Mouse (Mus musculus) liver, postnatal 0 days (tissue): Measurements from ENCODE around the gene Trim2. TPM values are rescaled to one million over a fixed set of nuclear protein-coding genes. Genes with fewer than 3 reads are reported as not detected.
A peak's percentile ranks its signal among the peaks of the same experiment; 100 is the strongest.

ENCODE experiments used
- ATAC-seq: fragments of 200-750 bp; cut with Nextera tagmentation; 2 replicates; pipeline ENCODE4 v1.8.0; 2017; ENCODE audit warnings: mild to moderate bottlenecking, moderate library complexity
- DNase-seq: peaks from one replicate; pipeline ENCODE4 v3.0.0-alpha.2; 2016
- H3K27ac ChIP-seq: fragments of 300-500 bp; sonication (generic); 2 replicates; pipeline ENCODE4 v1.5.1; 2014; ENCODE audit warnings: antibody characterized with exemption, moderate library complexity, mild to moderate bottlenecking, low read depth
- H3K27me3 ChIP-seq: fragments of 300-500 bp; sonication (generic); 2 replicates; pipeline ENCODE4 v1.6.1; 2014; ENCODE audit warnings: low read length, control low read depth, mixed read lengths; ENCODE audit not compliant: insufficient read depth
- H3K36me3 ChIP-seq: fragments of 300-500 bp; sonication (generic); replicated peaks from 2 replicates; pipeline ENCODE4 v1.6.1; 2014; ENCODE audit warnings: mild to moderate bottlenecking, control low read depth, low read length, moderate library complexity, mixed read lengths; ENCODE audit not compliant: insufficient read depth
- H3K4me1 ChIP-seq: fragments of 300-500 bp; sonication (generic); 2 replicates; pipeline ENCODE4 v1.6.1; 2014; ENCODE audit warnings: antibody characterized with exemption, mild to moderate bottlenecking, control low read depth; ENCODE audit not compliant: insufficient read depth
- H3K4me2 ChIP-seq: fragments of 300-500 bp; sonication (generic); 2 replicates; pipeline ENCODE4 v1.6.1; 2014; ENCODE audit warnings: low read depth, mild to moderate bottlenecking, low read length, moderate library complexity, mixed read lengths
- H3K4me3 ChIP-seq: fragments of 300-500 bp; sonication (generic); 2 replicates; pipeline ENCODE4 v1.5.1; 2014; ENCODE audit warnings: low read depth, low read length
- H3K9ac ChIP-seq: fragments of 300-500 bp; sonication (generic); replicated peaks from 2 replicates; pipeline ENCODE4 v1.6.1; 2014; ENCODE audit warnings: mild to moderate bottlenecking, moderate library complexity
- H3K9me3 ChIP-seq: fragments of 300-500 bp; sonication (generic); 2 replicates; pipeline ENCODE4 v1.6.1; 2016; ENCODE audit warnings: mild to moderate bottlenecking, control low read depth, low read length, mixed read lengths
- CTCF ChIP-seq: sonication (generic); IDR thresholded peaks from 2 replicates; pipeline ENCODE4 v1.5.1; 2016; ENCODE audit warnings: antibody characterized with exemption, low read depth
- EP300 ChIP-seq: IDR thresholded peaks from 2 replicates; pipeline ENCODE4 v1.6.1; 2016; ENCODE audit warnings: antibody characterized with exemption, low read depth, mild to moderate bottlenecking
- WGBS: fragments of 180-500 bp; shearing (Covaris S2); extraction: QIAGEN DNeasy Blood & Tissue Kit; methylation state at CpG from one replicate; pipeline ENCODE4 v1.1.7; 2014; ENCODE audit not compliant: insufficient replicate concordance; 5-methylcytosine and 5-hydroxymethylcytosine counted together
- polyA plus RNA-seq: library from polyadenylated mRNA; unstranded; fragments of >200 nt; fragmentation: Nextera tagmentation; extraction: Ambion mirVana; gene quantifications from 2 replicates; pipeline ENCODE4 v1.2.1, GENCODE M21; 2015

The Trim2 gene
- polyA plus RNA-seq, 1 experiment from 2014 or later: 2.7 TPM

- DNase-seq (no peak), ATAC-seq (no peak)
- H3K9ac ChIP-seq: no peak overlapping the region
- H3K27ac ChIP-seq: no peak overlapping the region
- peaks cover 8% of the 10 kb centered on the region for H3K4me1 ChIP-seq
- 70% methylated on average over 3 of the region's 3 CpGs for WGBS
- no peak overlapping the region for H3K4me2 ChIP-seq
- H3K27me3 ChIP-seq: no peaks in the 10 kb centered on the region
- TF ChIP-seq EP300 (no peak), CTCF (no peak)
- no peaks in the 10 kb centered on the region for H3K9me3 ChIP-seq
- H3K36me3 ChIP-seq: no peaks in the 10 kb centered on the region
- H3K4me3 ChIP-seq: no peak overlapping the region
Observed at GRCm38 (mm10) chr3:84126721-84127120, 180.0 kb downstream of the Trim2 start.

- H3K9me3 ChIP-seq: no peaks in the 10 kb centered on the region
- H3K36me3 ChIP-seq: no peaks in the 10 kb centered on the region
- ATAC-seq (no peak), DNase-seq (no peak)
- H3K27ac ChIP-seq: no peak overlapping the region
- no peak overlapping the region for H3K4me2 ChIP-seq
- no peak overlapping the region for H3K9ac ChIP-seq
- no peak overlapping the region for H3K4me3 ChIP-seq
- H3K4me1 ChIP-seq: peaks cover 8% of the 10 kb centered on the region
- no peaks in the 10 kb centered on the region for H3K27me3 ChIP-seq
- TF ChIP-seq EP300: no peak
- no peak for TF ChIP-seq CTCF
- WGBS: 40% methylated on average over 6 of the region's 6 CpGs
Observed at GRCm38 (mm10) chr3:84125704-84126289, 180.9 kb downstream of the Trim2 start.

- WGBS: 88% methylated on average over 3 of the region's 3 CpGs
- no peak overlapping the region for H3K27ac ChIP-seq
- no peak overlapping the region for H3K4me2 ChIP-seq
- H3K27me3 ChIP-seq: no peaks in the 10 kb centered on the region
- no peaks in the 10 kb centered on the region for H3K36me3 ChIP-seq
- no peak overlapping the region for H3K4me3 ChIP-seq
- ATAC-seq (no peak), DNase-seq (peak; percentile 51)
- TF ChIP-seq CTCF (peak; percentile 78), EP300 (no peak)
- H3K9ac ChIP-seq: no peak overlapping the region
- H3K9me3 ChIP-seq: no peaks in the 10 kb centered on the region
- H3K4me1 ChIP-seq: no peaks in the 10 kb centered on the region; the same call in 1 of the 2 replicates
Observed at GRCm38 (mm10) chr3:84123461-84123860, 183.2 kb downstream of the Trim2 start.

GRCm38 (mm10) chr3:84118718-84119117, 188.0 kb downstream of the Trim2 start:
- WGBS: 70% methylated on average over 7 of the region's 7 CpGs
- Histone ChIP-seq H3K9me3 (no peaks in the 10 kb centered on the region), H3K27ac (no peak overlapping the region), H3K4me3 (no peak overlapping the region), H3K27me3 (no peaks in the 10 kb centered on the region), H3K36me3 (no peaks in the 10 kb centered on the region), H3K9ac (no peak overlapping the region), H3K4me1 (no peaks in the 10 kb centered on the region), H3K4me2 (no peak overlapping the region)
- no peak for ATAC-seq
- TF ChIP-seq CTCF (no peak), EP300 (no peak)
- DNase-seq: no peak

- Histone ChIP-seq H3K4me2 (no peak overlapping the region), H3K4me1 (no peaks in the 10 kb centered on the region), H3K9ac (no peak overlapping the region), H3K4me3 (no peak overlapping the region), H3K36me3 (no peaks in the 10 kb centered on the region), H3K9me3 (no peaks in the 10 kb centered on the region), H3K27me3 (no peaks in the 10 kb centered on the region), H3K27ac (no peak overlapping the region)
- TF ChIP-seq EP300: no peak
- TF ChIP-seq CTCF: no peak
- WGBS: 74% methylated on average over 7 of the region's 7 CpGs
- ATAC-seq: no peak
- no peak for DNase-seq
Observed at GRCm38 (mm10) chr3:84118178-84118577, 188.5 kb downstream of the Trim2 start.

Other genes with a start within 250 kb of the Trim2 start
- gene Mnd1, start 151.1 kb downstream of the Trim2 start, polyA plus RNA-seq: 8.3 and 9.9 TPM in 2 replicates
- 0.14 and 0.21 TPM in 2 replicates for gene Gm6525, start 132.8 kb downstream of the Trim2 start, polyA plus RNA-seq
- gene Fhdc1, start 173.6 kb upstream of the Trim2 start, polyA plus RNA-seq: 16.8 and 19.1 TPM in 2 replicates